Mouse (Mus musculus): ENCODE measurements around the gene Atp9a.
A peak's percentile ranks its signal among the peaks of the same experiment; 100 is the strongest.

Atp9a gene

GRCm38 (mm10) chr2:168683520-168684150, 58.6 kb downstream of the Atp9a start:
- ATAC-seq (ENCODE audit: low TSS enrichment): no peak

GRCm38 (mm10) chr2:168682721-168683120, 59.5 kb downstream of the Atp9a start:
- ATAC-seq (ENCODE audit: low TSS enrichment): no peak

GRCm38 (mm10) chr2:168681531-168681930, 60.7 kb downstream of the Atp9a start:
- no peak for ATAC-seq (ENCODE audit: low TSS enrichment)

- ATAC-seq (ENCODE audit: low TSS enrichment): peak; percentile 27
These were observed 62.6 kb downstream of the Atp9a start for GRCm38 (mm10) chr2:168679381-168680199.

GRCm38 (mm10) chr2:168678662-168679294, 63.4 kb downstream of the Atp9a start:
- ATAC-seq (ENCODE audit: low TSS enrichment): peak; percentile 60

- ATAC-seq (ENCODE audit: low TSS enrichment): peak; percentile 16; the same call in 1 of the 2 replicates
These were observed 64.6 kb downstream of the Atp9a start for GRCm38 (mm10) chr2:168677650-168678049.

- no peak for ATAC-seq (ENCODE audit: low TSS enrichment)
These were observed 70.5 kb downstream of the Atp9a start for GRCm38 (mm10) chr2:168671724-168672123.

- no peak for ATAC-seq (ENCODE audit: low TSS enrichment)
These were observed 72.0 kb downstream of the Atp9a start for GRCm38 (mm10) chr2:168670241-168670640.

GRCm38 (mm10) chr2:168669762-168670161, 72.4 kb downstream of the Atp9a start:
- ATAC-seq (ENCODE audit: low TSS enrichment): peak; percentile 36

GRCm38 (mm10) chr2:168667745-168668144, 74.5 kb downstream of the Atp9a start:
- no peak for ATAC-seq (ENCODE audit: low TSS enrichment)

- no peak for ATAC-seq (ENCODE audit: low TSS enrichment)
These were observed 76.5 kb downstream of the Atp9a start for GRCm38 (mm10) chr2:168665680-168666079.

- ATAC-seq (ENCODE audit: low TSS enrichment): peak; percentile 55; the same call in 1 of the 2 replicates
These were observed 78.5 kb downstream of the Atp9a start for GRCm38 (mm10) chr2:168663716-168664115.

GRCm38 (mm10) chr2:168663216-168663615, 79.0 kb downstream of the Atp9a start:
- ATAC-seq (ENCODE audit: low TSS enrichment): no peak

GRCm38 (mm10) chr2:168661802-168662201, 80.4 kb downstream of the Atp9a start:
- ATAC-seq (ENCODE audit: low TSS enrichment): no peak

- ATAC-seq (ENCODE audit: low TSS enrichment): no peak
These were observed 81.9 kb downstream of the Atp9a start for GRCm38 (mm10) chr2:168660344-168660743.

GRCm38 (mm10) chr2:168658551-168658950, 83.7 kb downstream of the Atp9a start:
- ATAC-seq (ENCODE audit: low TSS enrichment): no peak

GRCm38 (mm10) chr2:168656569-168657308, 85.5 kb downstream of the Atp9a start:
- ATAC-seq (ENCODE audit: low TSS enrichment): no peak

GRCm38 (mm10) chr2:168654983-168655669, 87.1 kb downstream of the Atp9a start:
- ATAC-seq (ENCODE audit: low TSS enrichment): 0 out of 2 replicates have a peak, but pooled peaks have one; percentile 4

GRCm38 (mm10) chr2:168654482-168654881, 87.7 kb downstream of the Atp9a start:
- ATAC-seq (ENCODE audit: low TSS enrichment): no peak

- ATAC-seq (ENCODE audit: low TSS enrichment): 0 out of 2 replicates have a peak, but pooled peaks have one; percentile 26
These were observed 90.5 kb downstream of the Atp9a start for GRCm38 (mm10) chr2:168651757-168652156.

- ATAC-seq (ENCODE audit: low TSS enrichment): no peak
These were observed 94.0 kb downstream of the Atp9a start for GRCm38 (mm10) chr2:168648171-168648570.
